ENCODE assay signal across 28 mouse cellular contexts in genomic region chr3:121729678-121730077, GRCm38 (mm10). TPM values are rescaled to one million over a fixed set of nuclear protein-coding genes. Genes with fewer than 3 reads are reported as not detected.
"Had no signal": no experiment of that assay in that cellular context is flagged by ENCODE, and none has a peak within 500 bp of the region (broad histone marks: within the 10 kb centered on the region; RNA-seq: fewer than 3 reads in every experiment).

No protein-coding gene starts in this region.

- H3K4me3 ChIP-seq: limb, embryonic 10.5 days; limb, embryonic 13.5 days; liver, embryonic 12.5 days; liver, embryonic 15.5 days; midbrain, embryonic 15.5 days; neural tube, embryonic 12.5 days; neural tube, embryonic 15.5 days had no signal

- H3K36me3 ChIP-seq: liver, embryonic 12.5 days; liver, embryonic 15.5 days had no signal

- H3K9me3 ChIP-seq: limb, embryonic 10.5 days; limb, embryonic 13.5 days; liver, embryonic 12.5 days; liver, embryonic 15.5 days; midbrain, embryonic 15.5 days; neural tube, embryonic 12.5 days; neural tube, embryonic 15.5 days had no signal

- H3K4me1 ChIP-seq: liver, embryonic 12.5 days; liver, embryonic 15.5 days had no signal

- DNase-seq: kidney, adult 9 months; kidney, postnatal 25 days; layer of hippocampus, adult 9-11 months; liver; lung, adult 18-20 months; lung, postnatal 14 days; right cerebral cortex, adult 18-20 months; right cerebral cortex, postnatal 14 days; right cerebral cortex, postnatal 4 days; thymus, postnatal 36 days had no signal

- H3K27me3 ChIP-seq: midbrain, embryonic 15.5 days; neural tube, embryonic 12.5 days; neural tube, embryonic 15.5 days had no signal

- H3K4me2 ChIP-seq: limb, embryonic 13.5 days; liver, embryonic 12.5 days; liver, embryonic 15.5 days; midbrain, embryonic 11.5 days; midbrain, embryonic 15.5 days; neural tube, embryonic 12.5 days; neural tube, embryonic 15.5 days had no signal

- ATAC-seq: liver, embryonic 12.5 days; midbrain, embryonic 15.5 days had no signal

- H3K27ac ChIP-seq: kidney, postnatal 0 days; limb, embryonic 10.5 days; limb, embryonic 13.5 days; liver, embryonic 12.5 days; liver, embryonic 15.5 days; midbrain, embryonic 15.5 days; neural tube, embryonic 12.5 days; neural tube, embryonic 15.5 days had no signal

- H3K9ac ChIP-seq: limb, embryonic 13.5 days; liver, embryonic 12.5 days; liver, embryonic 15.5 days; midbrain, embryonic 15.5 days; neural tube, embryonic 12.5 days; neural tube, embryonic 15.5 days had no signal

RNA-seq across cellular contexts. Expression of gene F3, which starts 6.3 kb away (rescaled TPM):
- total RNA-seq: megakaryocyte-erythroid progenitor cell, adult 5-6 weeks had no signal

RNA-seq across cellular contexts. Expression of gene 4930432M17Rik, which starts 59.1 kb away (rescaled TPM):
- total RNA-seq: layer of hippocampus, adult 2 months; layer of hippocampus, postnatal 25 days; left cerebral cortex, adult 18-20 months; left cerebral cortex, postnatal 25 days; megakaryocyte-erythroid progenitor cell, adult 5-6 weeks had no signal
- polyA plus RNA-seq: kidney, postnatal 0 days; large intestine, adult 2 months; limb, embryonic 10.5 days; limb, embryonic 13.5 days; liver, embryonic 12.5 days; liver, embryonic 15.5 days; lung, embryonic 16.5 days; midbrain, embryonic 11.5 days; midbrain, embryonic 15.5 days; neural tube, embryonic 12.5 days; neural tube, embryonic 15.5 days; stomach, embryonic 14.5 days; urinary bladder, adult 2 months had no signal
